27 mouse cellular contexts compared by ENCODE assay signal in the genomic region with DNA sequence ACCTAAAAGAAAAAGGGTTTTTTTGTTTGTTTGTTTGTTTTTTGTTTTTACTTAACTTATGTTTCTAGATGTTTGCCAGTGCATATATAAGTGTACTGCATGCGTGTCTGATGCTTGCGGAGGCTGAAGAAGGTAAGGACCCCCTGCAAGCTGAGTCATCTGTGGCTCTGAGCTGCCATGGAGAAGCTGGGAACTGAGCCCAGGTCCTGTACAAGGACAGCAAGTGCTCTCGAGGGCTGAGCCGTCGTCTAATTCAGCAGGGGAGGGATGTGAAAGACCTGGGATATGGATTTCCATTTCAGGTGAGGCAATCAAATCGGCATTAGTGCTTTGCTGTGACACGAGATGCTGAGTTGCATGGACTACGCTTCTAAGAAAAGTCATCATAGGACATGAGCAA.
A peak's percentile ranks its signal among the peaks of the same experiment; 100 is the strongest.
DNase-seq lines count a peak whose midpoint lies in the region; ATAC-seq and TF ChIP-seq lines count a peak whose summit lies in the region.
"Had no signal": no experiment of that assay in that cellular context is flagged by ENCODE, and none has a peak within 500 bp of the region (broad histone marks: within the 10 kb centered on the region; RNA-seq: fewer than 3 reads in every experiment).

No protein-coding gene starts in this region.

- TF ChIP-seq POLR2A in cerebellum, adult 2 months (IDR thresholded peaks at IDR 0.05; ENCODE audit: borderline replicate concordance, insufficient read depth, low read length) = no peak

- ATAC-seq in heart, embryonic 12.5 days (ENCODE audit: insufficient number of reproducible peaks, low FRiP score) = no peak
- ATAC-seq in hindbrain, embryonic 16.5 days = no peak
- ATAC-seq in hindbrain, embryonic 14.5 days (ENCODE audit: low FRiP score) = no peak
- ATAC-seq: forebrain, postnatal 0 days; Patski had no signal

- H3K27me3 ChIP-seq in heart, embryonic 12.5 days (replicated peaks) = no peaks in the 10 kb centered on the region
- H3K27me3 ChIP-seq in cerebellum, adult 2 months (ENCODE audit: control insufficient read depth, insufficient read depth, low read length) = no peaks in the 10 kb centered on the region
- no peaks in the 10 kb centered on the region for H3K27me3 ChIP-seq in hindbrain, embryonic 16.5 days (replicated peaks; ENCODE audit: control insufficient read depth, insufficient read depth, low read length)
- H3K27me3 ChIP-seq in hindbrain, embryonic 14.5 days (ENCODE audit: control insufficient read depth, insufficient read depth, low read length) = no peaks in the 10 kb centered on the region
- H3K27me3 ChIP-seq: CH12.LX; kidney, embryonic 15.5 days; neural tube, embryonic 12.5 days; Patski had no signal

- H3K4me2 ChIP-seq in heart, embryonic 12.5 days = no peak overlapping the region
- H3K4me2 ChIP-seq in hindbrain, embryonic 16.5 days (ENCODE audit: low read length) = no peak overlapping the region
- H3K4me2 ChIP-seq in hindbrain, embryonic 14.5 days (replicated peaks) = no peak overlapping the region
- H3K4me2 ChIP-seq: kidney, embryonic 15.5 days; neural tube, embryonic 12.5 days had no signal

- no peak overlapping the region for H3K9ac ChIP-seq in heart, embryonic 12.5 days
- H3K9ac ChIP-seq in hindbrain, embryonic 16.5 days (ENCODE audit: low read depth, low read length) = no peak overlapping the region
- H3K9ac ChIP-seq in hindbrain, embryonic 14.5 days = no peak overlapping the region
- H3K9ac ChIP-seq: forebrain, postnatal 0 days; kidney, embryonic 15.5 days; neural tube, embryonic 12.5 days had no signal

- DNase-seq in heart, postnatal 10 days = no peak
- DNase-seq in left cerebral cortex, postnatal 4 days = peak; percentile 30
- no peak for DNase-seq in left cerebral cortex, adult 9 months (ENCODE audit: low spot score in 2 of 2)
- DNase-seq in cerebellum, adult 2 months = peak; percentile 55 to 72
- peak; percentile 58 to 71 for DNase-seq in cerebellum, postnatal 25 days
- DNase-seq in hindbrain, embryonic 14.5 days (ENCODE audit: low spot score) = no peak
- DNase-seq: B cell, adult 2 months; forebrain, postnatal 0 days; gastrocnemius, postnatal 36 days; kidney, adult 11 months; kidney, postnatal 36 days; layer of hippocampus, adult 9-11 months; lung, postnatal 4 days; midbrain, embryonic 14.5 days; right cerebral cortex, postnatal 25 days; spleen, adult 18-20 months; thymus, postnatal 14 days had no signal

- WGBS in heart, embryonic 12.5 days = 92% methylated on average over 8 of the region's 8 CpGs
- WGBS in cerebellum, adult 2 months = 24% methylated on average over 8 of the region's 8 CpGs
- 86% methylated on average over 8 of the region's 8 CpGs for WGBS in hindbrain, embryonic 16.5 days
- 90% methylated on average over 8 of the region's 8 CpGs for WGBS in hindbrain, embryonic 14.5 days

- H3K4me3 ChIP-seq in heart, embryonic 12.5 days = no peak overlapping the region
- H3K4me3 ChIP-seq in cerebellum, adult 2 months (replicated peaks; ENCODE audit: insufficient read depth, low read depth, low read length) = no peak overlapping the region
- no peak overlapping the region for H3K4me3 ChIP-seq in hindbrain, embryonic 16.5 days (ENCODE audit: low read length)
- H3K4me3 ChIP-seq in hindbrain, embryonic 14.5 days (replicated peaks; ENCODE audit: low read length) = no peak overlapping the region
- H3K4me3 ChIP-seq: forebrain, embryonic 10.5 days; kidney, embryonic 15.5 days; left cerebral cortex, adult 2 months; limb, embryonic 10.5 days; neural tube, embryonic 12.5 days had no signal

- H3K4me1 ChIP-seq in heart, embryonic 12.5 days (replicated peaks) = peaks cover 19% of the 10 kb centered on the region
- H3K4me1 ChIP-seq in cerebellum, adult 2 months (ENCODE audit: control insufficient read depth, insufficient read depth, low read length) = peaks cover 2% of the 10 kb centered on the region
- H3K4me1 ChIP-seq in hindbrain, embryonic 16.5 days (ENCODE audit: control insufficient read depth, insufficient read depth, low read depth, low read length) = no peaks in the 10 kb centered on the region
- H3K4me1 ChIP-seq in hindbrain, embryonic 14.5 days (replicated peaks; ENCODE audit: control insufficient read depth, insufficient read depth, low read length) = no peaks in the 10 kb centered on the region
- H3K4me1 ChIP-seq: forebrain, embryonic 10.5 days; kidney, embryonic 15.5 days; limb, embryonic 10.5 days; neural tube, embryonic 12.5 days had no signal

- H3K27ac ChIP-seq in heart, embryonic 12.5 days (ENCODE audit: poor library complexity, severe bottlenecking) = peak overlapping the region; percentile 87
- H3K27ac ChIP-seq in cerebellum, adult 2 months (ENCODE audit: insufficient read depth, low read length) = no peak overlapping the region
- H3K27ac ChIP-seq in hindbrain, embryonic 16.5 days (ENCODE audit: low read depth, low read length) = no peak overlapping the region
- H3K27ac ChIP-seq in hindbrain, embryonic 14.5 days = no peak overlapping the region
- H3K27ac ChIP-seq: forebrain, embryonic 10.5 days; kidney, embryonic 15.5 days; left cerebral cortex, adult 2 months; limb, embryonic 10.5 days; neural tube, embryonic 12.5 days had no signal

- H3K36me3 ChIP-seq in heart, embryonic 12.5 days = peaks cover 27% of the 10 kb centered on the region
- H3K36me3 ChIP-seq in hindbrain, embryonic 16.5 days (ENCODE audit: control insufficient read depth, insufficient read depth, low read length) = peaks cover 9% of the 10 kb centered on the region; the same call in 1 of the 2 replicates
- H3K36me3 ChIP-seq in hindbrain, embryonic 14.5 days (replicated peaks; ENCODE audit: control insufficient read depth, insufficient read depth) = peaks cover 44% of the 10 kb centered on the region

- H3K9me3 ChIP-seq in heart, embryonic 12.5 days (replicated peaks) = no peaks in the 10 kb centered on the region
- no peaks in the 10 kb centered on the region for H3K9me3 ChIP-seq in hindbrain, embryonic 16.5 days (ENCODE audit: control insufficient read depth, low read length)
- no peaks in the 10 kb centered on the region for H3K9me3 ChIP-seq in hindbrain, embryonic 14.5 days (ENCODE audit: control insufficient read depth, low read length)
- H3K9me3 ChIP-seq: forebrain, embryonic 10.5 days; G1E; kidney, embryonic 15.5 days; limb, embryonic 10.5 days; neural tube, embryonic 12.5 days had no signal

- intact Hi-C loops in heart, postnatal 10 days (cut with DNase I) = loop anchor here (5.0 kb wide), 1 partner anchor 1501 kb away; no protein-coding TSS in a partner anchor
- intact Hi-C loops in left cerebral cortex, postnatal 4 days (cut with DNase I) = no loop called here

- TF ChIP-seq CTCF in cerebellum, adult 2 months (IDR thresholded peaks at IDR 0.05; ENCODE audit: borderline replicate concordance, insufficient read depth, low read depth, low read length) = no peak

Comparison
In these comparisons a context has a peak if more than half of its experiments do, and no peak if none do; other contexts are left out.
1. DNase-seq: peak in left cerebral cortex, postnatal 4 days (single experiment), cerebellum, adult 2 months (2 of 2) and cerebellum, postnatal 25 days (2 of 2); none in heart, postnatal 10 days (0 of 2), left cerebral cortex, adult 9 months (0 of 2) and hindbrain, embryonic 14.5 days (single experiment).